Mouse (Mus musculus): Measurements from ENCODE around the gene Atp1b2. TPM values are rescaled to one million over a fixed set of nuclear protein-coding genes. Genes with fewer than 3 reads are reported as not detected.

Gene Atp1b2
- total and polyA plus RNA-seq, 3 experiments: 0.09 TPM; not detected in 2

DNA sequence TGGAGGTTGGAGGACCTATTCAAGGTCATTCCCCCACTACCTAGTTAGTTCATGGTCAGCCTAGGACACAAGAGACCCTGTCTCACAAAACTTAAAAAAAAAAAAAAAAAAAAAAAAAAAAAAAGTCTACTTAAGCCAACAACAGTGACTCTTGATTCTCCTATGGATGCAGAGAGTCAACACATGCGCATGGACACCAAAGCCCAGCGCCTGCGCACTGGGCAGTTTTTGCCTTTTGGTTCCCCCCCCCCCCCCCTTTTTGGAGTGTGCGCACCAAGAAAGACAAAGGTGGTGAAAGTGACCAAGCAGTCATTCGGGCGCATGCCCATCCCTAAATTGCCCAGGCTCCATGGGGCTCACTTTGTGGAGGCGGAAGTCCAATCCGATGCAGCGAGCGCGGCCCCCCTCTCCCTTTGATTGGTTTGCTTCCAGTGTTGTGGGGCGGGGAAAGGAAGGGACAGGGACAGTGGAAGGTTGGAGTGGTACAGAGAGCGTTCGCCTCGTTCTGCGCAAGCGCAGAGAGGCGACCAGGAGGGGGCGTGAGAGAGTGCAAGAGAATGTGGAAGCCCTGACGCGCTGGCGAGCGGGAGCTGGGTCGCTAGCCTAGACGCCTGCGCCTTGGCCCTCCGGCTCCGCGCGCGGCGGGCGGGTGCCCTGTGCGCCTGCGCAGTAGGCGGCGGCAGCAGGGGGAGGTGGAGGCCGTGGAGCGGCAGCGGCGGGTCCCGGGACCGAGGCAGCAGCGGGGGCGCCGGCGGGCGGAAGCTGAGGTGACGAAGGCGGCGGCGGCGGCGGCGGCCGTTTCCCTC, 26.7 kb upstream of the Atp1b2 start, which contains the start of gene Fxr2 (continued):
- TF ChIP-seq SIN3A (IDR thresholded peaks at IDR 0.05; ENCODE audit: low read length): no peak; the same call in none of the 2 replicates
- peak; percentile 23; the same call in 1 of the 2 replicates for TF ChIP-seq MYC (IDR thresholded peaks at IDR 0.05; ENCODE audit: low read depth, low read length)
- 0 out of 2 replicates have a peak, but pooled peaks have one; percentile 40 for TF ChIP-seq POLR2AphosphoS2 (IDR thresholded peaks at IDR 0.05; ENCODE audit: low read depth, low read length)
- no peak; the same call in 1 of the 2 replicates for TF ChIP-seq MAZ (IDR thresholded peaks at IDR 0.05; ENCODE audit: low read depth, low read length)
- no peak for TF ChIP-seq ZC3H11A (IDR thresholded peaks at IDR 0.05; ENCODE audit: low read depth, low read length)
- TF ChIP-seq TCF12 (IDR thresholded peaks at IDR 0.05; ENCODE audit: low read depth, low read length): peak; percentile 67; the same call in 1 of the 2 replicates
- peak; percentile 77 for TF ChIP-seq TBP (conservative IDR thresholded peaks at IDR 0.05; ENCODE audit: low read depth, low read length)
- TF ChIP-seq UBTF (IDR thresholded peaks at IDR 0.05; ENCODE audit: low read depth, low read length): no peak
- TF ChIP-seq MEF2A (IDR thresholded peaks at IDR 0.05; ENCODE audit: borderline replicate concordance, low read depth, low read length): no peak; the same call in none of the 2 replicates
- TF ChIP-seq KAT2A (IDR thresholded peaks at IDR 0.05; ENCODE audit: insufficient replicate concordance, low read length): peak; percentile 44; the same call in 1 of the 2 replicates
- peak; percentile 72 for TF ChIP-seq HCFC1 (IDR thresholded peaks at IDR 0.05; ENCODE audit: low read depth, low read length)
- TF ChIP-seq ELF1 (IDR thresholded peaks at IDR 0.05; ENCODE audit: low read depth, low read length): peak; percentile 95
- TF ChIP-seq CTCF (conservative IDR thresholded peaks at IDR 0.05 in 1 of 2, IDR thresholded peaks at IDR 0.05 in 1 of 2; ENCODE audit: low read depth in 2 of 2, low read length in 2 of 2): peak; percentile 12 to 91; a peak in 2 of 4 replicates
- peak; percentile 98 for TF ChIP-seq ZNF384 (IDR thresholded peaks at IDR 0.05; ENCODE audit: low read depth, low read length)
- TF ChIP-seq MXI1 (IDR thresholded peaks at IDR 0.05; ENCODE audit: low read depth, low read length): peak; percentile 49; the same call in 1 of the 2 replicates
- peak; percentile 74; the same call in 1 of the 2 replicates for TF ChIP-seq MAX (IDR thresholded peaks at IDR 0.05; ENCODE audit: low read length)
- no peak for TF ChIP-seq GABPA (IDR thresholded peaks at IDR 0.05; ENCODE audit: insufficient replicate concordance, low read depth, low read length)
- TF ChIP-seq RAD21 (IDR thresholded peaks at IDR 0.05; ENCODE audit: low read depth, low read length): no peak; the same call in none of the 2 replicates
- no peak for TF ChIP-seq USF2 (conservative IDR thresholded peaks at IDR 0.05; ENCODE audit: low read depth, low read length)
- TF ChIP-seq POLR2A (IDR thresholded peaks at IDR 0.05; ENCODE audit: low read depth, low read length): peak; percentile 71
- peak; percentile 77 for TF ChIP-seq NELFE (IDR thresholded peaks at IDR 0.05; ENCODE audit: low read depth, low read length)
- TF ChIP-seq BHLHE40 (IDR thresholded peaks at IDR 0.05; ENCODE audit: low read depth, low read length): peak; percentile 71; the same call in 1 of the 2 replicates

DNA sequence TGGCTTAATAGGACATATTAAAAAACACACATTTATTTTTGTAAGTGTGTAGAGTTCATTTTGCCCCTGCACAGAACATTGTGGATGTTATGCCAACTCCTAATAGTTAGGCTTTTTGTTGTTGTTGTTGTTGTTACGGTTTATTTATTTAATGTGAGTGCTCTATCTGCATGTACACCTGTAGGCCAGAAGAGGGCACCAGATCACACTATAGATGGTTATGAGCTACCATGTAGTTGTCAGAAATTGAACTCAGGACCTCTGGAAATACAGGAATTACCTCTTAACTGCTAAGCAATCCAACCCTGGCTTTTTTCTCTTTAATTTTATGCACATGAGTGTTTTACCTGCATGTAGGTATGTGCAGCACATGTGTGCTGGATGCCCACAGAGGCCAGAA, 24.1 kb upstream of the Atp1b2 start:
- Histone ChIP-seq H3K36me3 (replicated peaks in 1 of 2; ENCODE audit: control insufficient read depth in 1 of 2, insufficient read depth in 1 of 2, low read length in 1 of 2) (no peaks in the 10 kb centered on the region), H3K27me3 (replicated peaks) (no peaks in the 10 kb centered on the region), H3K9ac (ENCODE audit: insufficient read depth, low read depth) (no peak overlapping the region), H3K27ac (ENCODE audit: insufficient read depth, low read depth) (no peak overlapping the region), H3K4me1 (ENCODE audit: control insufficient read depth in 1 of 2, insufficient read depth in 2 of 2) (peaks cover 0 to 25% of the 10 kb centered on the region in 2 experiments; a peak in 2 of 4 replicates), H3K4me3 (replicated peaks in 1 of 3; ENCODE audit: low read depth in 2 of 3, low read length in 2 of 3, poor library complexity in 1 of 3) (no peak overlapping the region), H3K4me2 (ENCODE audit: insufficient read depth, low read depth, poor library complexity, severe bottlenecking) (no peak overlapping the region), H3K79me2 (replicated peaks; ENCODE audit: control insufficient read depth, extremely low read depth, insufficient read depth, poor library complexity, severe bottlenecking) (peaks cover 17% of the 10 kb centered on the region), H3K9me3 (replicated peaks; ENCODE audit: low read length) (no peaks in the 10 kb centered on the region)
- DNase-seq (ENCODE audit: extremely low read depth): peak; percentile 62
- dilution Hi-C loops (cut with MboI; ENCODE audit: extremely low pct_ligation_motif_present, extremely low pct_unique_long_range_greater_than_20kb, low sequenced_read_pairs): no loop called here
- in situ Hi-C loops (cut with MboI; ENCODE audit: low pct_ligation_motif_present, low pct_unique_long_range_greater_than_20kb, low sequenced_read_pairs): no loop called here
- no peak for TF ChIP-seq MAZ (IDR thresholded peaks at IDR 0.05; ENCODE audit: low read depth, low read length)
- TF ChIP-seq MXI1 (IDR thresholded peaks at IDR 0.05; ENCODE audit: low read depth, low read length): no peak
- peak; percentile 67 to 76 for TF ChIP-seq CTCF (conservative IDR thresholded peaks at IDR 0.05 in 1 of 2, IDR thresholded peaks at IDR 0.05 in 1 of 2; ENCODE audit: low read depth in 2 of 2, low read length in 2 of 2)
- TF ChIP-seq RCOR1 (conservative IDR thresholded peaks at IDR 0.05; ENCODE audit: low read depth, low read length): no peak
- peak; percentile 32; the same call in 1 of the 2 replicates for TF ChIP-seq NRF1 (IDR thresholded peaks at IDR 0.05; ENCODE audit: low read depth, low read length)
- TF ChIP-seq EP300 (IDR thresholded peaks at IDR 0.05; ENCODE audit: low read length): no peak
- TF ChIP-seq SMC3 (IDR thresholded peaks at IDR 0.05; ENCODE audit: low read depth, low read length): peak; percentile 59
- no peak for TF ChIP-seq JUND (conservative IDR thresholded peaks at IDR 0.05; ENCODE audit: low read depth, low read length)
- TF ChIP-seq HCFC1 (IDR thresholded peaks at IDR 0.05; ENCODE audit: low read depth, low read length): no peak
- TF ChIP-seq ETS1 (conservative IDR thresholded peaks at IDR 0.05; ENCODE audit: low read depth, low read length): no peak
- TF ChIP-seq ELF1 (IDR thresholded peaks at IDR 0.05; ENCODE audit: low read depth, low read length): no peak
- TF ChIP-seq NELFE (IDR thresholded peaks at IDR 0.05; ENCODE audit: low read depth, low read length): no peak
- peak; percentile 54 for TF ChIP-seq RAD21 (IDR thresholded peaks at IDR 0.05; ENCODE audit: low read depth, low read length)

All from CH12.LX (cell line).